Mouse (Mus musculus): ENCODE measurements around the gene Slc22a3. TPM values are rescaled to one million over a fixed set of nuclear protein-coding genes. Genes with fewer than 3 reads are reported as not detected.

The Slc22a3 gene
- polyA plus RNA-seq, 1 experiment from 2014 or later = 0.45 TPM

DNA sequence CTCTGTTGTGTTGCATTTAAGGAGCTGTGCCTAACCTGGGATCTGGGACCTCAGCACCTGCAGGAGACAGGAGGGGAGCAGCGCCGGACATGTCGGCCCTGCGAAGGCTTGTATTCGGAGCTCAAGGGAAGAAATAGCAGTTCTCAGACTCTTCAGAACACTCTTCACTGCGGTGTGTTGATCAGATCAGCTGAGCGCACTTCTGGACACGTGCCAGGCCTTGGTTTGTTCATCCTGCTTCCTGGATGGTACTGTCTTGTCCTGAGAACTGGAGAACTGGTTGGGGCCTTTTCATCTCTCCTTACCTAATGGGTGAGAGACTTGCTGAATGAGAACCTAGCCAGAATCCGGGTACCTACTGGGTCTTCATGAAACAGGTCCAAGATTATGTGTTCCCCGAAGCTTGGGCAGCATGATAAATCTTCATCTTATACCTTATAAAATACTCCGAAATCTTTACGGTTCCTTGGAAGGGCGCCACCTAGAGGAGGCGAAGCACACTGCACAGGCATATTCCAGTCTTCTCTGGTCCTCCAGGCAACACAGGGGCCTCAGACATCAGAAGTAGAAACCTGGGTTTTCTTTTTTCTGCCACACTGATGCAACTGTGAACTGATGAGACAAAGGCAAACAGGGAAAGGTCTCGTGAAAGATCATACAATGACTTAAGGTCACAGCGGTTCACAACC lies 86.5 kb downstream of the Slc22a3 start:
- Histone ChIP-seq H3K27me3 (no peaks in the 10 kb centered on the region), H3K9ac (no peak overlapping the region), H3K27ac (no peak overlapping the region), H3K4me3 (no peak overlapping the region), H3K4me2 (no peak overlapping the region), H3K9me3 (replicated peaks) (no peaks in the 10 kb centered on the region), H3K4me1 (replicated peaks) (peaks cover 15% of the 10 kb centered on the region), H3K36me3 (no peaks in the 10 kb centered on the region)
- no peak for ATAC-seq (replicated peaks; ENCODE audit: insufficient number of reproducible peaks, insufficient read depth, low FRiP score, low read depth)
- 58% methylated on average over 16 of the region's 16 CpGs for WGBS

DNA sequence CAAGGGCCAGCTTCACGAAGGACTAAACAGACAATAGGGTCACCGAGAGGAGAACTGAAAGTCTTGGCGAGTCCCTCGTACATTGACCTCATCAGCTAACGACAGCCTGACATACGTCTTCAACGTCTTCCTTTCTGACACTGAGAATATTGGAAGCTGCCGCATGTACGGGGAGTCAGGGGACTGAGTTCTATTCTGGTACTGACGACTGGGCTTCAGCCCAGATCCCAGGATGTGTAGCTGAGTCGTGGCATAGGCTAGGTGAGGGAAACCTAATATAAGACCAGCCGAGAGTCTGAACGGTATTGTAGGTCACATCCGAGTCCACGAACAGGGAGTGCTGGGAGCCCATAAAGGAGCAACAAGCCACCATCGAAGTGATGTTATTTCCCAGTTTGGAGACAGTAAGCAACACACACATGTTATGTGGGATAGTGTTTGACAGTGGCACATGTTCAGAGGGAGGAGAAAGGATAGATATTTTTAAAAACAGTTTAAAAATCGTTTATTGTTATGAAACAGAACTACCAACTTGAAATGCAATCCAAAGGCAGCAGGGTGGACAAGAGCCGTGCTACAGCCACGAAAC lies 87.9 kb downstream of the Slc22a3 start:
- no peak overlapping the region for H3K27ac ChIP-seq
- no peak for ATAC-seq (replicated peaks; ENCODE audit: insufficient number of reproducible peaks, insufficient read depth, low FRiP score, low read depth)
- H3K4me3 ChIP-seq = no peak overlapping the region
- H3K9ac ChIP-seq = no peak overlapping the region
- peaks cover 24% of the 10 kb centered on the region for H3K4me1 ChIP-seq (replicated peaks)
- no peak overlapping the region for H3K4me2 ChIP-seq
- H3K9me3 ChIP-seq (replicated peaks) = no peaks in the 10 kb centered on the region
- 57% methylated on average over 19 of the region's 19 CpGs for WGBS
- H3K36me3 ChIP-seq = no peaks in the 10 kb centered on the region
- no peaks in the 10 kb centered on the region for H3K27me3 ChIP-seq

DNA sequence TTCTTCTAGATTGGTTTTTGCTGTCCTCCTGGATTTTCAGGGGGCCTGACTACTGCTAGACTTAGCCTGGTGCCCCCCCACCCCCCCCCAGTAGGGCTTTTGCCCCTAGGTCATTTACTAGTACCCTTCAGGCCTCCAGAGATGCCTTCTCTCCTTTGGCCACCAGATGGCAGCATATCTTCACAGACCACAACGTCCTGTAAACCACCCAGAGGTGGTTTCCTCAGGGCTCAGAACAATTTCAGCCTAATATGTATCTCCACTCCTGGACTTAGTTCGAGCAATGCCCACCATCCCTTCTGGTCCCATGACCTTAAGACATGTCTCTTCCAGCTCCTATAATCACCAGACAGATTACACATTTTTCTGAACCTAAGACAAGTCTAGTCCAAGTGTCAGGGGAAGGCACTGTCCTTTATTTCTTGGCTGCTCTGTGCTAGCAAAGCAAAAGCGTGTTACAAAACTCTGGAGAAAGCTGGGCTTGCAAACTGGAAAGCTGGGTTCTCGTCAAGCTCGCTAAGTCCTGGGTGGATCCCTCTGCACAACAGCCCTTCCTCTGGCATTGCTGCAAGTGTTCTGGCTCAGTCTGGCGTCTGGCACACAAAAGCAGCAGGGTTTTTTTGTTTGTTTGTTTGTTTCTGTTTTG lies 91.1 kb downstream of the Slc22a3 start:
- Histone ChIP-seq H3K4me1 (replicated peaks) (peaks cover 24% of the 10 kb centered on the region), H3K9me3 (replicated peaks) (no peaks in the 10 kb centered on the region), H3K4me2 (no peak overlapping the region), H3K4me3 (no peak overlapping the region), H3K36me3 (no peaks in the 10 kb centered on the region), H3K27me3 (no peaks in the 10 kb centered on the region), H3K9ac (no peak overlapping the region), H3K27ac (no peak overlapping the region)
- WGBS = 39% methylated on average over 6 of the region's 6 CpGs
- 0 out of 2 replicates have a peak, but pooled peaks have one; percentile 29 for ATAC-seq (replicated peaks; ENCODE audit: insufficient number of reproducible peaks, insufficient read depth, low FRiP score, low read depth)

DNA sequence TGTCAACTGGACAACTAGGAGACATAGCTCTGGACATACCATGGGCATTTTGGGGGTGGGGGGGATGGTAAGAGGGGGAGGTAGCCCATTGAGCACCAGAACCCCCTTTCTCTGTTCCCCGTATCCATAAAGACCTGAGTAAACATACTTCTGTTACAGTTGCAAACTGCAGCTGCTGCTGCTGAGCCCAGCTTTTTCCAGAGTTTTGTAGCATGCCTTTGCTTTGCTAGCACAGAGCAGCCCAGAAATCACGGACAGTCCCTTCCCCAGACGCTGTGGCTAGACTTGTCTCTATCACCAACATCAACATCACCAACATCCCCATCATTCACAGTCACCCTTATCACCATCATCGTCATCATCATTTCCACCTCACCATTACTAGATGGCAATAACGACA lies 91.8 kb downstream of the Slc22a3 start:
- peaks cover 22% of the 10 kb centered on the region for H3K4me1 ChIP-seq (replicated peaks)
- H3K36me3 ChIP-seq = no peaks in the 10 kb centered on the region
- ATAC-seq (replicated peaks; ENCODE audit: insufficient number of reproducible peaks, insufficient read depth, low FRiP score, low read depth) = no peak
- no peak overlapping the region for H3K4me2 ChIP-seq
- WGBS = 57% methylated on average over 5 of the region's 5 CpGs
- no peaks in the 10 kb centered on the region for H3K9me3 ChIP-seq (replicated peaks)
- no peak overlapping the region for H3K9ac ChIP-seq
- no peak overlapping the region for H3K4me3 ChIP-seq
- peak overlapping the region; percentile 13 for H3K27ac ChIP-seq
- H3K27me3 ChIP-seq = no peaks in the 10 kb centered on the region

DNA sequence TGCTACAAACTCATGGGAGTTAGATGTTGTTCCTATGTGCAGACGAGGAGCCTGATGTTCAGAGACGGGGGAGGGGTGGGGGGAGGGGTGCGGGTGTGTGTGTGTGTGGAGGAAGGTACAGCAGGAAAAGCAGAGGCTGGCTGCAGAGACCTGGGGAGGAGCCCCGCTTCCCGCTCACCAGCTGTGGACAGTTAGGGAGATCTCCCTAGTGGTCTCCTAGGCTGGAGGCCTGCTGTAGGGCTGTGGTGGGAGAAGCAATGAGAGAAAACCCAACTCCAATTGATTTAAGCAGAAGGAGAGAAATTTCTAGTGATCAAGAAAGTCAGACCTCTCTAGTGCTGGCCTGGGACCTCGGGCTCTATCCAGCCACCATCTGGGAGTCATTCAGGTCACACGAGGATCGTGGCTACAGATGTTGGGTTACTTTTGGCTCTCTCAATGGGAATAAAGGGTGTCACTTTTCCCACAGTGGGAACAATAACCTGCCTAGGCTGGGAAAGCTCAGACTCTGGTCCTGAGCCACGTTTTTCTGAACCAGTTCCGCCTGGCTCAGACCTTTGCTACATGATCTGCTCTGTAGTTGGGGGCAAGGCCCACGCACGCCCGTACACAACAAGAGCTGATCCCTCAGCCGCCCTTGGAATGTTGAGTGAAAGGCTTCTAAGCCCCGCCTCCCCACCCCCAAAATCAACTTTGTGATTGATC lies 92.3 kb downstream of the Slc22a3 start:
- H3K4me3 ChIP-seq = no peak overlapping the region
- peak overlapping the region; percentile 13 for H3K27ac ChIP-seq
- ATAC-seq (replicated peaks; ENCODE audit: insufficient number of reproducible peaks, insufficient read depth, low FRiP score, low read depth) = no peak; the same call in 1 of the 2 replicates
- H3K9ac ChIP-seq = no peak overlapping the region
- H3K4me1 ChIP-seq (replicated peaks) = peaks cover 21% of the 10 kb centered on the region
- H3K27me3 ChIP-seq = no peaks in the 10 kb centered on the region
- no peak overlapping the region for H3K4me2 ChIP-seq
- 46% methylated on average over 15 of the region's 15 CpGs for WGBS
- H3K36me3 ChIP-seq = no peaks in the 10 kb centered on the region
- no peaks in the 10 kb centered on the region for H3K9me3 ChIP-seq (replicated peaks)

DNA sequence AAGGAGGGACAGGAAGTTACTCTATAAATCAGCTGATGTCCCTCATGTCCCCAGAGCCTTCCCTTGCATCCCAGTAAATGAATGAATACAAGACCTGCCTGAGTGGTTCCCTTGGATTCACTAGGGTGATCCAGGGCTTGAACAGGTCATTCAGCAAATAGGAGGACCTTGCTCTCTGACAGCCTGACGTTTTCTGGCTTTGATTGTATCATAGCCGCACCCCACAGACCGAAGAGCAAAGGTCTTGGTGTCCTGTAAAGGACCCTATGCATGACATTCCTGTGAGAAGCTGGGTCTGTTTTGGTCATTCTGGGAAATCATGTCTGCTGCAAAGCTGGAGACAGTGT lies 94.6 kb downstream of the Slc22a3 start:
- no peaks in the 10 kb centered on the region for H3K27me3 ChIP-seq
- WGBS = 68% methylated on average over 3 of the region's 3 CpGs
- H3K4me3 ChIP-seq = no peak overlapping the region
- H3K27ac ChIP-seq = peak overlapping the region; percentile 31
- ATAC-seq (replicated peaks; ENCODE audit: insufficient number of reproducible peaks, insufficient read depth, low FRiP score, low read depth) = no peak
- H3K4me1 ChIP-seq (replicated peaks) = peaks cover 21% of the 10 kb centered on the region
- no peaks in the 10 kb centered on the region for H3K9me3 ChIP-seq (replicated peaks)
- H3K9ac ChIP-seq = no peak overlapping the region
- no peaks in the 10 kb centered on the region for H3K36me3 ChIP-seq
- H3K4me2 ChIP-seq = no peak overlapping the region

DNA sequence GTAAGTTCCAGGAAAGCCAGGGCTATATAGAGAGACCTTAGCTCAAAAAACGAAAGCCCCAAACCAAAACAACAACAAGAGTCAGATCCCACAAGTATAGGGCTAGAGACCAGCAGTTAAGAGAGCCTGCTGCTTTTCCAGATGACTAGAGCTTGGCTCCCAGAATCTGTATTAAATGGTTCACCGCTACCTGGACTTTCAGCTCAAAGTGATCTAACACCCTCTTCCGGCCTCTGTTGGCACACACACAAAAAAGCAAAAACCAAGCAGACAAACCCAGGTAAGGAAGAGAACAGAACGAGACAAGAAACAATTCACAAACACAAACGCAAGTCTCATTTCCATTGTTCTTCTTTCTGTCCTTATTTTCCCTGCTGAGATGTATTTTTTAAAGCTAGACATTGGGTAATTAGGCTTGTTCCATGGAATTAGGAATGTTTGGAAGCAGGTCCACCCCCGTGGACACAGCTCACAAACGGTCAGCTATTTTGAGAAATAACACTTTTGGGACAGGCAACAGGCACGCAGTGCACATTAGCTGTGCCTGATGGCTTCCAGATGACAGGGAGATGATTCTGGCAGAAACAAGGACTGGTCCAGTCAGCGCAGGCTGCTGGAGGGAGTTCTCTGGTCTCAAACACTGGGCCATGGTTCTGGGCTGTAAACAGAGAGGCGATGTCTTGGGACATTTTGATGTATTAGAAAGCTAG lies 95.2 kb downstream of the Slc22a3 start:
- H3K27ac ChIP-seq = peak overlapping the region; percentile 31
- H3K4me1 ChIP-seq (replicated peaks) = peaks cover 21% of the 10 kb centered on the region
- no peaks in the 10 kb centered on the region for H3K36me3 ChIP-seq
- H3K9ac ChIP-seq = no peak overlapping the region
- H3K4me2 ChIP-seq = no peak overlapping the region
- no peaks in the 10 kb centered on the region for H3K27me3 ChIP-seq
- 45% methylated on average over 10 of the region's 10 CpGs for WGBS
- H3K9me3 ChIP-seq (replicated peaks) = no peaks in the 10 kb centered on the region
- no peak overlapping the region for H3K4me3 ChIP-seq
- ATAC-seq (replicated peaks; ENCODE audit: insufficient number of reproducible peaks, insufficient read depth, low FRiP score, low read depth) = peak; percentile 59; the same call in 1 of the 2 replicates

DNA sequence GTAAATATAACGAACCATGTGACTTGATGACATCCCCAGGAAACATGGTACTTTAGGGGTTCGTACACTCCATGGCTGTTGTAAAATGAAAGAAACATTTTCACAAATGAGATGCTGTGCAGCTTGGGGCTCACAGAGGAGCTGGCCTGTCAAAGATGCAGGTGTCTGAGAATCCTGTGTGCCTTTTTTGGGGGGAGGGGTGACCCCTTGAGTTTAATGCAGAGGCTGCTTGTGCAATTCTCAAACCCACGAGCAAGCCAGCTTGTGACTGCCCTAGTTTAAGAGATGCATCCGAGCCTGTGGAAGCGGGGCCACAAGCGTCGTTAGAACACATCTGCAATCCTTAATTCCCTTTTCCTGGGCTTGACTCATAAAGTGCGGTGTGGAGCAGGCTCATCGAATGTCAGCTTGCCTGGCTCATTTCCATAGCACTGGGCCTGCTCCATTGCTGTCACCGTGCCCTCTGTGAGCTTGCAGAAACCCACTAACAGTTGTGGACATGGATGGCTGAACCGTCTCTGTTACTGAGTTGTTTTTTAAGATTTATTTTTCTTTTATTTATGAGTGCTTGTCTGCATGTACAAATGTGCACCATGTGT lies 98.1 kb downstream of the Slc22a3 start:
- no peak overlapping the region for H3K9ac ChIP-seq
- no peak overlapping the region for H3K4me3 ChIP-seq
- H3K4me2 ChIP-seq = no peak overlapping the region
- no peak overlapping the region for H3K27ac ChIP-seq
- WGBS = 70% methylated on average over 11 of the region's 11 CpGs
- H3K27me3 ChIP-seq = no peaks in the 10 kb centered on the region
- no peaks in the 10 kb centered on the region for H3K36me3 ChIP-seq
- peaks cover 8% of the 10 kb centered on the region; the same call in 1 of the 2 replicates for H3K9me3 ChIP-seq (replicated peaks)
- H3K4me1 ChIP-seq (replicated peaks) = peaks cover 12% of the 10 kb centered on the region
- no peak for ATAC-seq (replicated peaks; ENCODE audit: insufficient number of reproducible peaks, insufficient read depth, low FRiP score, low read depth)

DNA sequence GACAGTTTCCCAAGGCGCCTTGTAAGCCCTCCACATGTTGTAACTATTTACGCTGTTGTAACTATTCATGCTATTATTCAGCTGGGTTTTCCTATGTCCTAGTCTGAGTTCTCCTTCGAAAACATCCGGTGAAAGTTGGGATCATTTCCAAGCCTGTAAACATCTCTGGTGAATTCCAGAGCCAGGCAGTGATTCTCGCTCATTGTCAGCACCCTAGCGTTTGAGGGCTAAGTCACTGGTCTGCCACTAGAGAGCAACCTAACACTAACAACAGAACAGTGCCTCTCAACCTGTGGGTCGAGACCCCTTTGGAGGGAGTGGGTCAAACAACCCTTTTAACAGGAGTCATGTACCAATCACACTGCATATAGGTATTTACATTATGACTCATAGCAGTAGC lies 104.1 kb downstream of the Slc22a3 start:
- WGBS = 63% methylated on average over 7 of the region's 7 CpGs
- H3K36me3 ChIP-seq = no peaks in the 10 kb centered on the region
- no peak for ATAC-seq (replicated peaks; ENCODE audit: insufficient number of reproducible peaks, insufficient read depth, low FRiP score, low read depth)
- H3K9ac ChIP-seq = no peak overlapping the region
- H3K27me3 ChIP-seq = no peaks in the 10 kb centered on the region
- H3K4me2 ChIP-seq = no peak overlapping the region
- no peak overlapping the region for H3K4me3 ChIP-seq
- H3K9me3 ChIP-seq (replicated peaks) = peaks cover 8% of the 10 kb centered on the region; the same call in 1 of the 2 replicates
- H3K27ac ChIP-seq = no peak overlapping the region
- H3K4me1 ChIP-seq (replicated peaks) = 0 out of 2 replicates have a peak, but pooled peaks cover 2% of the 10 kb centered on the region

DNA sequence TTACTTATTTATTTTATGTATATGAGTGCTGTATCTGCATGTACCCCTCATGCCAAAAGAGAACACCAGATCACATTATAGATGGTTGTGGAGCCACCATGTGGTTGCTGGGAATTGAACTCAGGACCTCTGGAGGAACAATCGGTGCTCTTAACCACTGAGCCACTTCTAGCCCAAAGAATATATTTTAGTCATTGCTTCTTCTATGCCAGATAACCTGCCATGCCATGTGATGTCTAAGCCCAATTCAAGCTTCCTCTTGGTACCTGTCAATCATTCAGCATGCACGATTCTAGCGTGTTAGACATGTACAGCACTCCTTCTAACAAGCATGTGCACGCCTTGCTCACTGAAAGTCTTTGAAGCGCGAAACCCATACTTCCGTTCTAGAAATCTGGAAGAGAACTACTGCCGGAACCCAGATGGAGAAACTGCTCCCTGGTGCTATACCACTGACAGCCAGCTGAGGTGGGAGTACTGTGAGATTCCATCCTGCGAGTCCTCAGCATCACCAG lies 111.3 kb downstream of the Slc22a3 start:
- Histone ChIP-seq H3K4me3 (no peak overlapping the region), H3K4me2 (no peak overlapping the region), H3K27me3 (no peaks in the 10 kb centered on the region), H3K9me3 (replicated peaks) (no peaks in the 10 kb centered on the region), H3K36me3 (no peaks in the 10 kb centered on the region), H3K9ac (no peak overlapping the region), H3K4me1 (replicated peaks) (no peaks in the 10 kb centered on the region), H3K27ac (no peak overlapping the region)
- 87% methylated on average over 9 of the region's 9 CpGs for WGBS
- no peak for ATAC-seq (replicated peaks; ENCODE audit: insufficient number of reproducible peaks, insufficient read depth, low FRiP score, low read depth)
